In genomic region chr10:18142231-18142630, GRCm38 (mm10) we compare ENCODE assay signal across 26 mouse cellular contexts.
DNase-seq lines count a peak whose midpoint lies in the region; ATAC-seq and TF ChIP-seq lines count a peak whose summit lies in the region.
"Had no signal": no experiment of that assay in that cellular context is flagged by ENCODE, and none has a peak within 500 bp of the region (broad histone marks: within the 10 kb centered on the region; RNA-seq: fewer than 3 reads in every experiment).

No protein-coding gene starts in this region.

- H3K4me3 ChIP-seq in spleen, adult 2 months (ENCODE audit: extremely low read depth, insufficient read depth, insufficient read length): no peak overlapping the region
- H3K4me3 ChIP-seq: erythroblast, embryonic 14.5 days; gastrocnemius, adult 2 months; heart, adult 2 months; hindbrain, embryonic 12.5 days; midbrain, embryonic 12.5 days had no signal

- peak; percentile 14; the same call in 1 of the 2 replicates for ATAC-seq in megakaryocyte, adult 5-6 weeks (ENCODE audit: poor library complexity, severe bottlenecking)
- ATAC-seq: forebrain, embryonic 16.5 days; hindbrain, postnatal 0 days had no signal

- WGBS in spleen, adult 2 months: 83% methylated on average over 6 of the region's 6 CpGs

- H3K27me3 ChIP-seq in spleen, adult 2 months (ENCODE audit: control insufficient read depth, insufficient read depth, low read length): no peaks in the 10 kb centered on the region
- H3K27me3 ChIP-seq: hindbrain, embryonic 12.5 days; midbrain, embryonic 12.5 days had no signal

- no peaks in the 10 kb centered on the region for H3K4me1 ChIP-seq in spleen, adult 2 months (ENCODE audit: control insufficient read depth, insufficient read depth, insufficient read length)
- H3K4me1 ChIP-seq: hindbrain, embryonic 12.5 days; midbrain, embryonic 12.5 days had no signal

- H3K27ac ChIP-seq in spleen, adult 2 months (ENCODE audit: insufficient read depth, low read length): peak overlapping the region; percentile 55; the same call in 1 of the 2 replicates
- H3K27ac ChIP-seq: gastrocnemius, adult 2 months; heart, adult 2 months; hindbrain, embryonic 12.5 days; hindbrain, postnatal 0 days; liver, embryonic 14.5 days; midbrain, embryonic 12.5 days had no signal

- no peaks in the 10 kb centered on the region for H3K36me3 ChIP-seq in spleen, adult 2 months (ENCODE audit: control insufficient read depth, insufficient read depth, low read length)
- H3K36me3 ChIP-seq: G1E; hindbrain, embryonic 12.5 days; midbrain, embryonic 12.5 days had no signal

- peak in 1 of 2 experiments; percentile 12 for DNase-seq in spleen, adult 2 months (ENCODE audit: low read depth in 1 of 2, low spot score in 2 of 2)
- no peak for DNase-seq in spleen, postnatal 10 days (ENCODE audit: low spot score in 2 of 2)
- peak; percentile 25 for DNase-seq in R1 (ENCODE audit: low read depth, low spot score)
- peak; percentile 25 for DNase-seq in thymus, postnatal 4 days
- no peak for DNase-seq in testis, postnatal 10 days (ENCODE audit: low spot score)
- DNase-seq in yolk sac, embryonic 10.5 days (ENCODE audit: low spot score): no peak
- DNase-seq: adrenal gland, adult 8-10 months; cerebellum, adult 2 months; cerebellum, postnatal 14 days; gastrocnemius, adult 2 months; gastrocnemius, postnatal 36 days; heart, adult 2 months; kidney, adult 11 months; kidney, postnatal 14 days; liver; lung, embryonic 14.5 days; lung, postnatal 14 days; right cerebral cortex, postnatal 4 days had no signal

- no peak for TF ChIP-seq CTCF in spleen, adult 2 months (IDR thresholded peaks at IDR 0.05; ENCODE audit: extremely low read depth, insufficient read depth, insufficient read length, insufficient replicate concordance)

- TF ChIP-seq POLR2A in spleen, adult 2 months (IDR thresholded peaks at IDR 0.05; ENCODE audit: low read depth, low read length): no peak

Comparison
In these comparisons a context has a peak if more than half of its experiments do, and no peak if none do; other contexts are left out.
1. DNase-seq: peak in R1 (single experiment) and thymus, postnatal 4 days (single experiment); none in spleen, postnatal 10 days (0 of 2), testis, postnatal 10 days (single experiment) and yolk sac, embryonic 10.5 days (single experiment).